Mouse (Mus musculus): ENCODE measurements at regions not wholly inside any gene's neighbourhood (a gene's known extent, or its start where the extent isn't known, plus 50 kb on each side); places are given as distances from the start of the nearest gene placed in this dataset.

- TF ChIP-seq CTCF (IDR thresholded peaks at IDR 0.05; ENCODE audit: borderline replicate concordance, insufficient read depth, low read depth, low read length) (no peak), POLR2A (IDR thresholded peaks at IDR 0.05; ENCODE audit: borderline replicate concordance, insufficient read depth, low read length) (no peak)
Measured at GRCm38 (mm10) chr6:98629646-98630045, 287.1 kb upstream of the Gm765 start.

All from cerebellum, adult 2 months (tissue).